Mouse (Mus musculus): ENCODE measurements around the gene Il17re.

Gene Il17re

GRCm38 (mm10) chr6:113489410-113489809 lies 31.1 kb downstream of the Il17re start:
- in situ Hi-C loops (cut with MboI), result no loop called here

DNA sequence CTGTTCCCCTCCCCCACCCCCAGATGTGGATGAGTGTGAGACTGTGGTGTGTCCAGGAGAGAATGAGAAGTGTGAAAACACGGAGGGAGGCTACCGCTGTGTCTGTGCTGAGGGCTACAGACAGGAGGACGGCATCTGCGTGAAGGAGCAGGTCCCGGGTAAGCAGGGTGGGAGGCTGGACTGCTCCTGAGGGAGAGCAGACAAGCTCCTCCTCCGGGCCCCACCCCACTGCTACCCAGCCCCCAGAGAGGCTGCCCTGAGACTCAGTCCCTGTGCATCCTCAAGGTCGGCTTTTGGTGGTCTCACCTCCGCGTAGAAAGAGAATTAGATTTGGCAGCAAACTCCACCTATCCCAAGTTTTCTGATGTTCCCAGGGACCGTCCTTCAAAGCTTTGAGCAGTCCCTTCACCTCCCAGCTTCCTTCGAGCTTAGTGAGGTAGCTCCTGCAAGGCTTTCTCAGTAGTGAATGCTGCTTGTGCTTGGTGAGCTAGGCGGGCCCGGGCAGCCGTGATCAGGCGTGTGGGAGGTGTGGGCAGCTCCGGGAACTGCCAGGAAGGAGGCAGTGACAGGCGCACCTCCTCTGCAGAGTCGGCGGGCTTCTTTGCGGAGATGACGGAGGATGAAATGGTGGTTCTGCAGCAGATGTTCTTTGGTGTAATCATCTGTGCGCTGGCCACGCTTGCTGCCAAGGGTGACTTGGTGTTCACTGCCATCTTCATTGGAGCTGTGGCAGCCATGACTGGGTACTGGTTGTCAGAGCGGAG lies 34.0 kb downstream of the Il17re start:
- in situ Hi-C loops (cut with MboI), result no loop called here

- in situ Hi-C loops (cut with MboI), result no loop called here
Measured at GRCm38 (mm10) chr6:113494258-113494788, 36.0 kb downstream of the Il17re start.

DNA sequence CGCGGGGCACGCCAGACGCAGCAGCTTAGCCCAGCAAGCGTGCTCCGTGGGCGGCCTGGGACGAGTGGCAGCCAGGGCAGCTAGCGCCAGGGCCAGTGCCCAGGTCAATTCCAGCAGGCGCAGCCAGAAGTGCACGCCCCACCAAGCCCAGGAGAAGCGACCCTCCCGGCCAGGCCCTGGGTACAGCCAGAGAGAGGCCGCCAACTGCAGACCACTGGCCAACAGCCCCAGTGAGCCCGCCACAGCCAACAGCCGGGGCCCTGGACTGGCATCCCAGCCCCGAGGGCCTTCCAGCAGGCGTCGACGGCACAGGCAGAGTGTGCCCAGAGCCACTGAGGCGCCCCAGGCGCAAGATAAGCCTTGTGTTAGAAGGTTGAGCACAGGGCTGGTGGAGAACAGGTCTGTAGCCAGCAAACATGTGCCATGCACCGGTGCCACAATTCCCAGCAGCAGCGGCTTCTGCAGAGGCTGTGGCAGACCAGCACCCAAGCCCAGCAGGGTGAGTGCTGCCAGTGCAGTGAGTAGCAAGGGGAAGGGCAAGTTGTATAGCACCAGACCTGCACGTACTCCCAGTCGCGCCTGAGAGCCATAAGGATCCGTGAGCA lies 36.9 kb downstream of the Il17re start:
- in situ Hi-C loops (cut with MboI), result no loop called here

- in situ Hi-C loops (cut with MboI), result no loop called here
Measured at GRCm38 (mm10) chr6:113499346-113499745, 41.1 kb downstream of the Il17re start.

- in situ Hi-C loops (cut with MboI), result no loop called here
Measured at GRCm38 (mm10) chr6:113501388-113502084, 43.3 kb downstream of the Il17re start, which contains the start of gene Prrt3. Gene Prrt3, minus strand, starts transcription at chr6:113501931.

DNA sequence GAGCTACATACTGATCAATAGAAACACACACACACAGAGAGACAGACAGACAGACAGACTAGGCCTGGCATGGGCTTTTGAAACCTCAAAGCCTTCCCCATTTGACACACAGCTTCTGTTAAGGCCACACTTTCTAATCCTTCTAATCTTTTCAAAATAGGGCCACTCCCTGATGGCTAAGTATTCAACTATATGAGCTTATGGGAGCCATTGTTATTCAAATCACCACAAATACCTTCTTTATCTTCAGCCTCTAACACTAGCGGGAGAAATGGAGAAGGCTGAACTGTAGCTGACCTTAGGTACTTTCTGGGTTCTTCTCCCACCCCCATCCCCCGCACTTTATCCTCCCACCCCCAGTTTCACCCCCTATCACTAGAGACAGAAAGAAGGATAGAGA lies 44.5 kb downstream of the Il17re start:
- in situ Hi-C loops (cut with MboI), result no loop called here

DNA sequence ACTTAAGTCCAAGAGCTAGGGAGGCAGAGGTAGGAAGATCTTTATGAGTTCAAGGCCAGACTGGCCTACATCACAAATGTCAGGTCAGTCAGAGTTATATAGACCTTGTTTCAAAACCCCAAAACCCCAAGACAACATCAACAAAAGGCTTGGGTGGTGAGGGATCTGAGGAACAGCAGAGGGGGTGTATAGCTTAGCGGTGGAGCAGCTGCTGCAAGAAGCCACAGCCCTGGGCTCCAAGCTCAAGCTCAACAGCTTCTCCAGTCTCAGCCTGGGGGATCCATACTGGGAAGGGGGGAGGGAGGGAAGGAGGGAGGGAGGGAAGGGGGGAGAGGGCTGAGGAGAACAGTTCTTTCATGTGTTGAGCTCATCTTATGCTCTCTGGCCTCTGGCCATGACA lies 47.4 kb downstream of the Il17re start:
- in situ Hi-C loops (cut with MboI), result no loop called here

DNA sequence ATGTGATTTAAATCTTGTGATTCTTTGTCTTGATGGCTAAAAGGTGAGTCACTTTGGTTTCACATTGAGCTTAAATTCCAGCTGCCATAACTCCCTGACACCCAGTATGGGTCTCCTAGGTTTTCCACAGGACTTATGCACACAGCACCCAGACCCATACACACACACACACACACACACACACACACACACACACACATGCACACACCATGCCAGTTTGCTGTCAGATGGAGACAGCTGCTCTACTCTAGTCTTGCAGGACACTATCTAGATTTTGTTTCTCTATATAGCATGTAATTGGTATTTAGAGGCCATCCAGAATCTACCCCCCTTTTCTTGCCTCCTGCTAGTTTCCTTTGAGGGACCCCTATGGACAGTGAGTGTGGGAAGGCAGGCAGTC lies 48.8 kb downstream of the Il17re start:
- in situ Hi-C loops (cut with MboI), result no loop called here

GRCm38 (mm10) chr6:113508272-113508946 lies 50.1 kb downstream of the Il17re start:
- in situ Hi-C loops (cut with MboI), result no loop called here

DNA sequence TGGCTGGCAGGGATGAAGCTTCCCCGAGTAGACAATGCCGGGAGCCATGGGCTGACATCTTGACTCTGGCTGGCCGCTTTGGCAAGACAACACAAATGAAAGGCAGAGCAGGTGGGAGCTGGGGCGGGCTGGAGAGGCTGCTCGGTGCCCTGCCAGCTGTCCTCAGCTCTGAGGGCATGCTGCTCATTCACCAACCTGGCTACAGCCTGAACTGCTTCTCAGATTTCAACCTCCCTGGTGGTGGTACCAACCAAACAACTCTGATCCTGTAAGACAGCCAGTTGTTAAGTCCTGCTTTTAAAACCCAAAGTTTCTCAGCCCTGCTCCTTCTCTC lies 50.6 kb downstream of the Il17re start:
- in situ Hi-C loops (cut with MboI), result no loop called here

DNA sequence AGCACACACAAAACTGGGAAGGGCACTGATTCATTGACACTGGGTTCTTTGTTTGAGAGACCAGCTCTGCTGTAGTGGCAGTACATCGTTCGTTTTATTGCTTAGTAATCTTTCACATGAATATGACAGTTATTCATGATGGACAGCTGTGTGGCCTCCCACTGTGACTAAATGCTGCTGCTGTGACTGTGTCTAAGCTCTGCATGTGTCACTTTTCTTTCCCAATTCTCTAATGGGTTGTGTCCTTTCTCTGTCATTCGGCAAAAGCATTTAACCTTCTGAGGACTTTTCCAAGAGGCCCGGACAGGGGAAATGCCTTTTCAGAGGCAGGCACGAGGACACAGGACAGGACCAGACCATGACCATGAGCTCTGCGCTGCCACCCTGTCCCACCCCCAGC lies 55.7 kb downstream of the Il17re start:
- in situ Hi-C loops (cut with MboI), result no loop called here

DNA sequence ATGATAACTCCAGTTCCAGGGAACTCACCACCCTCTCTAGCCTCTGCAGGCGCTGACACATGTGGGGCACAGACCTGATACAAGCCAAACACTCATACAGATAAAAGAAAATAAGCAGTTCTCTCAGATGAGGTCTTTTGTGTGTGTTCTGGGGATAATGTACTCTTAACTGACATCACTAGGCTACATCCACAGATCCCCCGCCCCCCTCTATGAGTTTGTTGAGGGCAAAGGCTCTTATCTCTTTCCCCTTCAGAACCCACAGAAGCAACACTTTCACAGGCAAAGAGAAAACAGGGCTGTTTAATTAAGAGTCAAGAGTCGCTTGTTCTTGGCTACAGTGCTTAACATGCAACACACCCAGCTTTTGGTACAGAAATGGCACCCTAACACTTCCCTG lies 56.3 kb downstream of the Il17re start:
- in situ Hi-C loops (cut with MboI), result no loop called here

DNA sequence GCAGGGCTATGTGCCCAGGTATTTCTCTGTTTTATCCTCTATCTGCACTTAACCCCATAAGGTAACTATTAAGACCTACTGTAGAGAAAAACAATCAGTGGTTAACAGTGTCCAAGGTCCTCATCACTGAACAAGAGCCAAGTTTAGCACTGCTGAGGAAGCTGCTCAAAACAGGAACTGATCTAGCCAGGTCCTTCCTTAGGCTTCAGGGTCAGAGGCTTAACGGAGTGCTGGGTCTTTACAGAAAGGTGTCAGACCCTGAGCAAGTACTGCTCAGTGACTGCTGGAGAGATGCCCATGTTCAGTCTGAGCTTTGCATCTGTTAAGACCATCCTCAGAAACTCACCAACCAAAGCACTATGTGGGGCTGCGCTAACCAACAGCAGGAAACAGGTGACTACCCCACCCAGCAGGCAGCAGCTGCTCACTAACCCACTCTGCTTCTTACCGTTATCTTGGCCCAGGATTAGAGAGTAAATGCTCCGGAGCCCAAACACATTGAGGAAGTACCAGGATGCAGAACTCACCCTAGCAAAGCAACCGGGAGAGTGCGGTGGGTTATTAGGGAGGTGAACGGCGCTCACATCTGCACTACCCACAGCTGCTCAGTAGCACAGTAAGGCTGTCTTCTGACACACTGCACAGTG lies 59.3 kb downstream of the Il17re start:
- in situ Hi-C loops (cut with MboI), result no loop called here
